Mouse (Mus musculus) retina, postnatal 7 days (tissue): ENCODE results near the gene Mmp9.
A peak's percentile ranks its signal among the peaks of the same experiment; 100 is the strongest.

Experiments used
- DNase-seq: peaks from one replicate; pipeline ENCODE4 v3.0.0-alpha.2; 2012; ENCODE audit warnings: low read depth, low spot score

Gene Mmp9

GRCm38 (mm10) chr2:164940140-164940830 is at the start of gene Mmp9:
Gene Mmp9 (plus strand): TSS chr2:164940780.
- DNase-seq, result no peak

- no peak for DNase-seq
Measured at GRCm38 (mm10) chr2:164891056-164891834, 49.3 kb upstream of the Mmp9 start.

GRCm38 (mm10) chr2:164891908-164892695 is 48.5 kb upstream of the Mmp9 start:
- DNase-seq, result no peak

GRCm38 (mm10) chr2:164892696-164893216 is 47.8 kb upstream of the Mmp9 start:
- DNase-seq, result no peak

GRCm38 (mm10) chr2:164894048-164894447 is 46.5 kb upstream of the Mmp9 start:
- DNase-seq, result no peak

GRCm38 (mm10) chr2:164894644-164895043 is 45.9 kb upstream of the Mmp9 start:
- DNase-seq, result no peak

- no peak for DNase-seq
Measured at GRCm38 (mm10) chr2:164895885-164896284, 44.7 kb upstream of the Mmp9 start.

- DNase-seq, result no peak
Measured at GRCm38 (mm10) chr2:164898008-164898407, 42.6 kb upstream of the Mmp9 start.

- no peak for DNase-seq
Measured at GRCm38 (mm10) chr2:164899034-164899433, 41.5 kb upstream of the Mmp9 start.

- no peak for DNase-seq
Measured at GRCm38 (mm10) chr2:164899723-164900459, 40.7 kb upstream of the Mmp9 start.

GRCm38 (mm10) chr2:164901380-164901779 is 39.2 kb upstream of the Mmp9 start:
- no peak for DNase-seq

- no peak for DNase-seq
Measured at GRCm38 (mm10) chr2:164903496-164903895, 37.1 kb upstream of the Mmp9 start.

- DNase-seq, result no peak
Measured at GRCm38 (mm10) chr2:164906071-164906470, 34.5 kb upstream of the Mmp9 start.

- no peak for DNase-seq
Measured at GRCm38 (mm10) chr2:164907511-164907910, 33.1 kb upstream of the Mmp9 start.

- DNase-seq, result no peak
Measured at GRCm38 (mm10) chr2:164908011-164908410, 32.6 kb upstream of the Mmp9 start.

GRCm38 (mm10) chr2:164909100-164909499 is 31.5 kb upstream of the Mmp9 start:
- no peak for DNase-seq

GRCm38 (mm10) chr2:164909542-164909941 is 31.0 kb upstream of the Mmp9 start:
- DNase-seq, result no peak

GRCm38 (mm10) chr2:164910360-164911061 is 30.1 kb upstream of the Mmp9 start:
- no peak for DNase-seq

- peak; percentile 93 for DNase-seq
Measured at GRCm38 (mm10) chr2:164911086-164912048, 29.2 kb upstream of the Mmp9 start, which contains the start of gene Zfp335. Gene Zfp335 (minus strand): TSS chr2:164911757.
